Mouse (Mus musculus) kidney, embryonic 14.5 days (tissue): ENCODE measurements around the gene Crhr2. TPM values are rescaled to one million over a fixed set of nuclear protein-coding genes. Genes with fewer than 3 reads are reported as not detected.

Experiments used
- ATAC-seq: fragments of 200-750 bp; cut with Nextera tagmentation; 2 replicates; pipeline ENCODE4 v1.8.0; 2017; ENCODE audit warnings: moderate number of reproducible peaks, mild to moderate bottlenecking, moderate TSS enrichment, moderate library complexity; ENCODE audit not compliant: low FRiP score, low TSS enrichment
- H3K27ac ChIP-seq: fragments of 300-500 bp; sonication (generic); 2 replicates; pipeline ENCODE4 v1.5.1; 2014; ENCODE audit warnings: low read depth, mild to moderate bottlenecking, low read length, moderate library complexity, mixed read lengths
- H3K27me3 ChIP-seq: fragments of 300-500 bp; sonication (generic); 2 replicates; pipeline ENCODE4 v1.6.1; 2014; ENCODE audit warnings: mild to moderate bottlenecking, low read length; ENCODE audit not compliant: control insufficient read depth, insufficient read depth
- H3K36me3 ChIP-seq: fragments of 300-500 bp; sonication (generic); 2 replicates; pipeline ENCODE4 v1.6.1; 2014; ENCODE audit warnings: low read length, mixed read lengths; ENCODE audit not compliant: control insufficient read depth, insufficient read depth
- H3K4me1 ChIP-seq: fragments of 300-500 bp; sonication (generic); 2 replicates; pipeline ENCODE4 v1.6.1; 2014; ENCODE audit warnings: low read length, mixed read lengths; ENCODE audit not compliant: control insufficient read depth, insufficient read depth
- H3K4me2 ChIP-seq: fragments of 300-500 bp; sonication (generic); replicated peaks from 2 replicates; pipeline ENCODE4 v1.6.1; 2014; ENCODE audit warnings: low read depth, mild to moderate bottlenecking, low read length
- H3K4me3 ChIP-seq: fragments of 300-500 bp; sonication (generic); 2 replicates; pipeline ENCODE4 v1.5.1; 2014; ENCODE audit warnings: mild to moderate bottlenecking, low read length
- H3K9ac ChIP-seq: fragments of 300-500 bp; sonication (generic); 2 replicates; pipeline ENCODE4 v1.6.1; 2014; ENCODE audit warnings: low read depth, mild to moderate bottlenecking, low read length, moderate library complexity
- H3K9me3 ChIP-seq: fragments of 300-500 bp; sonication (generic); 2 replicates; pipeline ENCODE4 v1.6.1; 2016; ENCODE audit warnings: low read length; ENCODE audit not compliant: control insufficient read depth
- WGBS: fragments of 180-500 bp; shearing (Covaris S2); extraction: QIAGEN DNeasy Blood & Tissue Kit; methylation state at CpG from one replicate; pipeline ENCODE4 v1.1.7; 2014; 5-methylcytosine and 5-hydroxymethylcytosine counted together
- polyA plus RNA-seq: library from polyadenylated mRNA; unstranded; fragments of >200 nt; fragmentation: Nextera tagmentation; extraction: Ambion mirVana; gene quantifications from 2 replicates; pipeline ENCODE4 v1.2.1, GENCODE M21; 2014

Gene Crhr2
- polyA plus RNA-seq, 1 experiment from 2014 or later: not detected

- ATAC-seq: no peak
- WGBS: 84% methylated on average over 5 of the region's 5 CpGs
Measured at GRCm38 (mm10) chr6:55044542-55044941, 88.3 kb downstream of the Crhr2 start.

GRCm38 (mm10) chr6:55043206-55043605 lies 89.6 kb downstream of the Crhr2 start:
- Histone ChIP-seq H3K4me3 (no peak overlapping the region), H3K27ac (no peak overlapping the region), H3K4me2 (no peak overlapping the region), H3K9me3 (no peaks in the 10 kb centered on the region), H3K36me3 (peaks cover 6% of the 10 kb centered on the region; the same call in 1 of the 2 replicates), H3K4me1 (0 out of 2 replicates have a peak, but pooled peaks cover 10% of the 10 kb centered on the region), H3K9ac (no peak overlapping the region), H3K27me3 (no peaks in the 10 kb centered on the region)
- ATAC-seq: no peak
- 51% methylated on average over 8 of the region's 8 CpGs for WGBS

More at GRCm38 (mm10) chr6:55044542-55044941, 88.3 kb downstream of the Crhr2 start:
- peaks cover 6% of the 10 kb centered on the region; the same call in 1 of the 2 replicates for H3K36me3 ChIP-seq
- H3K4me2 ChIP-seq: no peak overlapping the region
- H3K9me3 ChIP-seq: no peaks in the 10 kb centered on the region
- H3K27me3 ChIP-seq: no peaks in the 10 kb centered on the region
- H3K9ac ChIP-seq: no peak overlapping the region
- 0 out of 2 replicates have a peak, but pooled peaks cover 5% of the 10 kb centered on the region for H3K4me1 ChIP-seq
- no peak overlapping the region for H3K27ac ChIP-seq
- H3K4me3 ChIP-seq: no peak overlapping the region

Other genes with a start within 250 kb of the Crhr2 start
- 1.8 and 3.6 TPM in 2 replicates for gene Nod1, start 160.4 kb downstream of the Crhr2 start, polyA plus RNA-seq
- gene Ggct, start 140.1 kb downstream of the Crhr2 start, polyA plus RNA-seq: 8.9 and 10.8 TPM in 2 replicates
- gene Gars, start 95.0 kb downstream of the Crhr2 start, polyA plus RNA-seq: 105 and 153 TPM in 2 replicates
- 3.6 and 4.0 TPM in 2 replicates for gene Inmt, start 42.0 kb upstream of the Crhr2 start, polyA plus RNA-seq
- gene Mindy4, start 70.4 kb upstream of the Crhr2 start, polyA plus RNA-seq: 10.5 and 17.7 TPM in 2 replicates
- gene Aqp1, start 203.4 kb upstream of the Crhr2 start, polyA plus RNA-seq: 2.8 and 5.5 TPM in 2 replicates
- gene Ghrhr, start 243.3 kb upstream of the Crhr2 start, polyA plus RNA-seq: not detected in 2 replicates